Mouse (Mus musculus): ENCODE measurements around the gene Pstpip1.

DNA sequence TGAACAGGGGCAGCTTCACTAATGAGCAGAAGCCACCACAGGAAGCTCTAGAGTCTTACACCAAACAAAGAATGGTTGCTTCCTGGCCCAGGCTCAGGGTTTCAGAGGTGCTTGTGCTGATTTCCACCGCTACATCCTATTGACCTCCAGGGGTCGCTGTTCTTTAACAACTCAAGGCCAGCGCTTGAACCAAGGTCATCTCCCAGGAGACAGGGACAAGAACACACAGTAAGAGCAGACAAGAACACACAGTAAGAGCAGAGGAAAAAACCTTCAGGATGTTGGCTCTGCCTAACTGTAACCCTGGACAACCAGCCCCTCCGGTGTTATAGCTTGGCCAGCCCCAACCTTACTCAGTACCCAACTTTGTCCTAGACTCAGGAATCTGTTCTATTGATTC is 14.5 kb upstream of the Pstpip1 start:
- TF ChIP-seq POLR2A (IDR thresholded peaks at IDR 0.05; ENCODE audit: borderline replicate concordance, extremely low read depth, insufficient read depth, insufficient read length, poor library complexity, severe bottlenecking) (no peak), CTCF (IDR thresholded peaks at IDR 0.05; ENCODE audit: borderline replicate concordance, extremely low read depth, insufficient read depth, insufficient read length) (peak; percentile 72; the same call in 1 of the 2 replicates)

Measured in brain, embryonic 14.5 days (tissue).